Mouse (Mus musculus) liver, embryonic 15.5 days (tissue): Measurements from ENCODE around the gene Gpr141. TPM values are rescaled to one million over a fixed set of nuclear protein-coding genes. Genes with fewer than 3 reads are reported as not detected.

Experiments used
- ATAC-seq: fragments of 200-750 bp; cut with Nextera tagmentation; 2 replicates; pipeline ENCODE4 v1.8.0; 2017; ENCODE audit warnings: moderate number of reproducible peaks, mild to moderate bottlenecking, moderate library complexity; ENCODE audit not compliant: insufficient read depth
- H3K27ac ChIP-seq: fragments of 300-500 bp; sonication (generic); replicated peaks from 2 replicates; pipeline ENCODE4 v1.5.1; 2015; ENCODE audit warnings: mild to moderate bottlenecking, inconsistent platforms
- H3K27me3 ChIP-seq: fragments of 300-500 bp; sonication (generic); 2 replicates; pipeline ENCODE4 v1.6.1; 2015; ENCODE audit warnings: mild to moderate bottlenecking, inconsistent platforms
- H3K36me3 ChIP-seq: fragments of 300-500 bp; sonication (generic); replicated peaks from 2 replicates; pipeline ENCODE4 v1.6.1; 2015; ENCODE audit warnings: moderate library complexity, mild to moderate bottlenecking, inconsistent platforms
- H3K4me1 ChIP-seq: fragments of 300-500 bp; sonication (generic); replicated peaks from 2 replicates; pipeline ENCODE4 v1.6.1; 2015; ENCODE audit warnings: inconsistent platforms
- H3K4me2 ChIP-seq: fragments of 300-500 bp; sonication (generic); 2 replicates; pipeline ENCODE4 v1.6.1; 2015; ENCODE audit warnings: moderate library complexity, mild to moderate bottlenecking, inconsistent platforms
- H3K4me3 ChIP-seq: fragments of 300-500 bp; sonication (generic); replicated peaks from 2 replicates; pipeline ENCODE4 v1.5.1; 2015; ENCODE audit warnings: mild to moderate bottlenecking, inconsistent platforms
- H3K9ac ChIP-seq: fragments of 300-500 bp; sonication (generic); 2 replicates; pipeline ENCODE4 v1.6.1; 2015; ENCODE audit warnings: moderate library complexity, mild to moderate bottlenecking, inconsistent platforms
- H3K9me3 ChIP-seq: fragments of 300-500 bp; sonication (generic); replicated peaks from 2 replicates; pipeline ENCODE4 v1.6.1; 2016; ENCODE audit warnings: inconsistent platforms
- WGBS: fragments of 180-500 bp; shearing (Covaris S2); methylation state at CpG from one replicate; pipeline ENCODE4 v1.1.7; 2015; ENCODE audit warnings: mixed read lengths; ENCODE audit not compliant: insufficient replicate concordance; 5-methylcytosine and 5-hydroxymethylcytosine counted together
- polyA plus RNA-seq: library from polyadenylated mRNA; unstranded; fragments of >200 nt; fragmentation: Nextera tagmentation; extraction: Ambion mirVana; gene quantifications from 2 replicates; pipeline ENCODE4 v1.2.1, GENCODE M21; 2015

Gene Gpr141
- 4.0 and 4.5 TPM in 2 replicates for polyA plus RNA-seq

DNA sequence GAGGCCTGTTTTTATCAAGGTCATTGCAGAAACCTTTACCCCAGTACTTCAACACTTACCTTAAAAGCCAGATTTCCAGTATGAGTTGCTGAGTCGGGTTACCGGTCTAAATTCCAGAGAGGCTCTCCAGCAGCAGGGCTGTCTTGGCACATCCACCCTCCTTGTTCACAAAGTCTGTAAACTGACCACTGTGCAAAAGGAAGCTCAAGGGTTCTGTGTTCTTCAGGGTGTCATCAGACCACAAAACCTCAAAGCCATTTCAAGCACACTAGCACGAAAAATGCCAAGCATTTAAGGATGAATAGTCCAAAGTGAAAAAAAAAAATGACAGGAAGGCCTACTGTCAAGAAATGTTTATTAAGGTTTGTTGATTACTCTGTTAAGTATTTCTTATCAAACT is at the start of gene Gpr141:
Gene Gpr141, minus strand, starts transcription at position 187 of the 400 bp plus-strand sequence.
- H3K4me1 ChIP-seq = peaks cover 3% of the 10 kb centered on the region; the same call in 1 of the 2 replicates
- H3K27ac ChIP-seq = no peak within 1 kb of the TSS
- no peak within 1 kb of the TSS for H3K4me2 ChIP-seq
- 21% methylated on average over 3 of the region's 3 CpGs for WGBS
- no peak for ATAC-seq
- H3K4me3 ChIP-seq = no peak within 1 kb of the TSS
- no peak within 1 kb of the TSS for H3K9ac ChIP-seq
- H3K27me3 ChIP-seq = no peaks in the 10 kb centered on the region
- H3K9me3 ChIP-seq = no peaks in the 10 kb centered on the region
- H3K36me3 ChIP-seq = no peaks in the 10 kb centered on the region

- Histone ChIP-seq H3K4me3 (no peak overlapping the region), H3K36me3 (no peaks in the 10 kb centered on the region), H3K27ac (no peak overlapping the region), H3K4me1 (no peaks in the 10 kb centered on the region), H3K9me3 (no peaks in the 10 kb centered on the region), H3K9ac (no peak overlapping the region), H3K27me3 (no peaks in the 10 kb centered on the region), H3K4me2 (no peak overlapping the region)
- ATAC-seq = no peak
Observed at GRCm38 (mm10) chr13:19864241-19864640, 40.2 kb upstream of the Gpr141 start.

GRCm38 (mm10) chr13:19854629-19855333 is 30.7 kb upstream of the Gpr141 start:
- Histone ChIP-seq H3K4me2 (no peak overlapping the region), H3K36me3 (no peaks in the 10 kb centered on the region), H3K9ac (no peak overlapping the region), H3K9me3 (no peaks in the 10 kb centered on the region), H3K4me1 (no peaks in the 10 kb centered on the region), H3K4me3 (no peak overlapping the region), H3K27me3 (no peaks in the 10 kb centered on the region), H3K27ac (no peak overlapping the region)
- ATAC-seq = no peak
- WGBS = 12% methylated on average over 9 of the region's 9 CpGs

DNA sequence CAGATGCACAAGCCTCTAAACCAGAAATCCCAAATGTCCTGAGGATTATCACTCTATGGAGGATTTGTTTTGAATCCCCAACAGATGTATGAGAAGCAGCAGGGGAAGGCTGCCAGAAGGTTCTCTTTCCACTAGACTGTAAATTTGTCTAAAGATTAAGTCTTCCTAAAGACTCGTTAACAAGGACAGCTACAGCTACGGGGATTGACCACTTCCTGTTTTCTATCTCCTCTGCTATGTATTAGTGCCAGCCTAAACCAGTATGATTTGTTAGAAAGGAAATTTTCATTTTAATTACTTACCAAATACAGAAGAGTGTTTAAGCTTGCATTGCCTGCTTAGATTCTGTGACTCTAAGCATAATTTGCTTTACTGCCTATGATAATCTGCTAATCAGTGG is 30.0 kb upstream of the Gpr141 start:
- no peak overlapping the region for H3K27ac ChIP-seq
- H3K9me3 ChIP-seq = no peaks in the 10 kb centered on the region
- 11% methylated on average over 2 of the region's 2 CpGs for WGBS
- H3K4me3 ChIP-seq = no peak overlapping the region
- no peaks in the 10 kb centered on the region for H3K27me3 ChIP-seq
- no peaks in the 10 kb centered on the region for H3K4me1 ChIP-seq
- H3K36me3 ChIP-seq = no peaks in the 10 kb centered on the region
- H3K9ac ChIP-seq = no peak overlapping the region
- no peak for ATAC-seq
- no peak overlapping the region for H3K4me2 ChIP-seq

- no peak for ATAC-seq
- 52% methylated on average over 2 of the region's 2 CpGs for WGBS
- no peak overlapping the region for H3K4me3 ChIP-seq
Observed at GRCm38 (mm10) chr13:19843448-19843847, 19.4 kb upstream of the Gpr141 start.

DNA sequence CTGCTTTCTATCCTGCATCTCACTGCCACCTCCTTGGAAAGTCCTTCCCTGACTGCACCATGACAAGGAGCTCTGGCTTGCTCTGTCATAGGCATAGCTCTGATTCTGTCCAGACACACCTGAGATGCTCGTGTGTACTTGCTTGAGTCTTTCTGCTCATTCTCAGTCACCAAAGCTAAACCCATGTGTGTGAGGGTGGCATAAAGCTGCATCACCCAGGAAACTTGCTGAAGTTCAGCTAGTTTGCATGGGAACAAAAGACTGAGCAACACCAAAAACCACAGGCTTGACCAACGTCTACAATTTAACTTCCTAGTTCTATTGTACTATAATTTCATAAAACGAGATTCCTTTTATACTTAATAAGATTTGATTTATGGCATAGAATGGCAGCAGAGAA is 18.6 kb upstream of the Gpr141 start:
- 39% methylated on average over 3 of the region's 3 CpGs for WGBS
- H3K9me3 ChIP-seq = no peaks in the 10 kb centered on the region
- no peak overlapping the region for H3K4me2 ChIP-seq
- H3K36me3 ChIP-seq = no peaks in the 10 kb centered on the region
- H3K4me1 ChIP-seq = no peaks in the 10 kb centered on the region
- no peaks in the 10 kb centered on the region for H3K27me3 ChIP-seq
- H3K4me3 ChIP-seq = no peak overlapping the region
- no peak for ATAC-seq
- H3K27ac ChIP-seq = no peak overlapping the region
- H3K9ac ChIP-seq = no peak overlapping the region

More at GRCm38 (mm10) chr13:19843448-19843847, 19.4 kb upstream of the Gpr141 start:
- H3K9me3 ChIP-seq = no peaks in the 10 kb centered on the region
- no peaks in the 10 kb centered on the region for H3K36me3 ChIP-seq
- H3K4me2 ChIP-seq = no peak overlapping the region
- no peak overlapping the region for H3K9ac ChIP-seq
- H3K27ac ChIP-seq = no peak overlapping the region
- no peaks in the 10 kb centered on the region for H3K4me1 ChIP-seq
- H3K27me3 ChIP-seq = no peaks in the 10 kb centered on the region

GRCm38 (mm10) chr13:19841615-19842014 is 17.6 kb upstream of the Gpr141 start:
- no peaks in the 10 kb centered on the region for H3K27me3 ChIP-seq
- no peak overlapping the region for H3K9ac ChIP-seq
- no peak overlapping the region for H3K4me3 ChIP-seq
- no peaks in the 10 kb centered on the region for H3K36me3 ChIP-seq
- ATAC-seq = no peak
- WGBS = 46% methylated on average over 5 of the region's 5 CpGs
- H3K27ac ChIP-seq = no peak overlapping the region
- no peaks in the 10 kb centered on the region for H3K4me1 ChIP-seq
- H3K9me3 ChIP-seq = no peaks in the 10 kb centered on the region
- no peak overlapping the region for H3K4me2 ChIP-seq

DNA sequence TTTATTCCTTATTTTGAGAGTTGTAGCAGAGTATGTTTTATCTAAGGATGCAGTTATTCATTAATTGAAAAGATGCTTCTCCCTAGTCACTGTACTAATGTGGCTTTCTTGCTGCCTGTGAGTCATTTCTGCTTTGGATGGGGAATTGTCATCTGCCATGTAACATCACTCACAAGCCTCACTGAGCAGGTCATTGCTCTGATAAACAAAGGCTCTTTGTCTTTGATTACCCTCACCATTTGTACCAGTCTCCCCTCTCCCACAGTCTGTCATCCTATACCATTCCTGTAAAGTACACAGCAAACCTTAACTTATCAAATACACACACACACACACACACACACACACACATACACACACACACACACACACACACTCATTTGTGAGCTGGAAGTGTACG is 16.1 kb upstream of the Gpr141 start:
- no peak overlapping the region for H3K4me2 ChIP-seq
- no peaks in the 10 kb centered on the region for H3K36me3 ChIP-seq
- no peaks in the 10 kb centered on the region for H3K4me1 ChIP-seq
- H3K4me3 ChIP-seq = no peak overlapping the region
- 59% methylated on average over 1 of the region's 1 CpGs for WGBS
- H3K27ac ChIP-seq = no peak overlapping the region
- no peaks in the 10 kb centered on the region for H3K9me3 ChIP-seq
- no peak for ATAC-seq
- no peaks in the 10 kb centered on the region for H3K27me3 ChIP-seq
- no peak overlapping the region for H3K9ac ChIP-seq

GRCm38 (mm10) chr13:19830560-19830959 is 6.5 kb upstream of the Gpr141 start:
- H3K27ac ChIP-seq = no peak overlapping the region
- H3K9ac ChIP-seq = no peak overlapping the region
- H3K9me3 ChIP-seq = no peaks in the 10 kb centered on the region
- no peak for ATAC-seq
- WGBS = 62% methylated on average over 4 of the region's 4 CpGs
- H3K36me3 ChIP-seq = no peaks in the 10 kb centered on the region
- no peaks in the 10 kb centered on the region for H3K27me3 ChIP-seq
- no peak overlapping the region for H3K4me3 ChIP-seq
- peaks cover 3% of the 10 kb centered on the region; the same call in 1 of the 2 replicates for H3K4me1 ChIP-seq
- no peak overlapping the region for H3K4me2 ChIP-seq

- 13% methylated on average over 2 of the region's 2 CpGs for WGBS
- H3K27ac ChIP-seq = no peak overlapping the region
- H3K9ac ChIP-seq = no peak overlapping the region
- H3K4me2 ChIP-seq = no peak overlapping the region
- H3K9me3 ChIP-seq = no peaks in the 10 kb centered on the region
- H3K4me3 ChIP-seq = no peak overlapping the region
- H3K36me3 ChIP-seq = no peaks in the 10 kb centered on the region
- H3K27me3 ChIP-seq = no peaks in the 10 kb centered on the region
- peaks cover 3% of the 10 kb centered on the region; the same call in 1 of the 2 replicates for H3K4me1 ChIP-seq
- ATAC-seq = no peak
Observed at GRCm38 (mm10) chr13:19828095-19828494, 4.0 kb upstream of the Gpr141 start.

GRCm38 (mm10) chr13:19821639-19822038 is 2.4 kb downstream of the Gpr141 start:
- H3K36me3 ChIP-seq = no peaks in the 10 kb centered on the region
- H3K4me2 ChIP-seq = no peak overlapping the region
- no peaks in the 10 kb centered on the region for H3K27me3 ChIP-seq
- ATAC-seq = no peak
- no peaks in the 10 kb centered on the region for H3K9me3 ChIP-seq
- H3K4me1 ChIP-seq = no peaks in the 10 kb centered on the region
- no peak overlapping the region for H3K4me3 ChIP-seq
- H3K27ac ChIP-seq = no peak overlapping the region
- no peak overlapping the region for H3K9ac ChIP-seq

GRCm38 (mm10) chr13:19819926-19820325 is 4.1 kb downstream of the Gpr141 start:
- Histone ChIP-seq H3K9me3 (no peaks in the 10 kb centered on the region), H3K27ac (no peak overlapping the region), H3K4me1 (no peaks in the 10 kb centered on the region), H3K9ac (no peak overlapping the region), H3K27me3 (no peaks in the 10 kb centered on the region), H3K4me2 (no peak overlapping the region), H3K36me3 (no peaks in the 10 kb centered on the region), H3K4me3 (no peak overlapping the region)
- ATAC-seq = no peak
- WGBS = 63% methylated on average over 4 of the region's 4 CpGs
